Comparison of ENCODE assay signal across 44 mouse cellular contexts in genomic region chr3:54737317-54737716, GRCm38 (mm10). TPM values are rescaled to one million over a fixed set of nuclear protein-coding genes. Genes with fewer than 3 reads are reported as not detected.
"Had no signal": no experiment of that assay in that cellular context is flagged by ENCODE, and none has a peak within 500 bp of the region (broad histone marks: within the 10 kb centered on the region; RNA-seq: fewer than 3 reads in every experiment).

No protein-coding gene starts in this region.

- H3K9me3 ChIP-seq: limb, embryonic 10.5 days; limb, embryonic 12.5 days; limb, embryonic 13.5 days; limb, embryonic 15.5 days; liver, embryonic 12.5 days; liver, embryonic 13.5 days; liver, embryonic 15.5 days; lung, embryonic 15.5 days; megakaryocyte, embryonic 14.5 days; midbrain, embryonic 10.5 days; midbrain, embryonic 12.5 days; midbrain, embryonic 13.5 days; midbrain, embryonic 15.5 days; neural tube, embryonic 12.5 days had no signal

- H3K27ac ChIP-seq: left cerebral cortex, adult 2 months; limb, embryonic 10.5 days; limb, embryonic 12.5 days; limb, embryonic 13.5 days; limb, embryonic 15.5 days; liver, embryonic 12.5 days; liver, embryonic 13.5 days; liver, embryonic 14.5 days; liver, embryonic 15.5 days; lung, embryonic 15.5 days; macrophage; midbrain, embryonic 10.5 days; midbrain, embryonic 12.5 days; midbrain, embryonic 13.5 days; midbrain, embryonic 15.5 days; neural tube, embryonic 12.5 days had no signal

- ATAC-seq: liver, embryonic 12.5 days; liver, postnatal 0 days; midbrain, embryonic 13.5 days; midbrain, embryonic 15.5 days; midbrain, embryonic 16.5 days had no signal

- H3K27me3 ChIP-seq: limb, embryonic 12.5 days; limb, embryonic 13.5 days; limb, embryonic 15.5 days; liver, embryonic 12.5 days; liver, embryonic 13.5 days; liver, embryonic 15.5 days; lung, embryonic 15.5 days; megakaryocyte, embryonic 14.5 days; midbrain, embryonic 12.5 days; midbrain, embryonic 13.5 days; midbrain, embryonic 15.5 days; neural tube, embryonic 12.5 days had no signal

- H3K9ac ChIP-seq: limb, embryonic 12.5 days; limb, embryonic 13.5 days; limb, embryonic 15.5 days; liver, embryonic 12.5 days; liver, embryonic 13.5 days; liver, embryonic 14.5 days; liver, embryonic 15.5 days; liver, postnatal 0 days; lung, embryonic 14.5 days; lung, embryonic 15.5 days; midbrain, embryonic 12.5 days; midbrain, embryonic 13.5 days; midbrain, embryonic 15.5 days; neural tube, embryonic 12.5 days had no signal

- H3K4me2 ChIP-seq: limb, embryonic 12.5 days; limb, embryonic 13.5 days; limb, embryonic 15.5 days; lung, embryonic 14.5 days; lung, embryonic 15.5 days; midbrain, embryonic 11.5 days; midbrain, embryonic 12.5 days; midbrain, embryonic 13.5 days; midbrain, embryonic 15.5 days; neural tube, embryonic 12.5 days had no signal

- H3K4me3 ChIP-seq: left cerebral cortex, adult 2 months; limb, embryonic 10.5 days; limb, embryonic 12.5 days; limb, embryonic 13.5 days; limb, embryonic 15.5 days; liver, embryonic 12.5 days; liver, embryonic 13.5 days; liver, embryonic 15.5 days; megakaryocyte, embryonic 14.5 days; midbrain, embryonic 10.5 days; midbrain, embryonic 12.5 days; midbrain, embryonic 13.5 days; midbrain, embryonic 15.5 days; neural tube, embryonic 12.5 days had no signal

- DNase-seq: left cerebral cortex, postnatal 4 days; liver; liver, embryonic 13.5 days; liver, postnatal 0 days; lung, adult 18-20 months; lung, adult 2 months; lung, embryonic 14.5 days; lung, postnatal 10 days; lung, postnatal 14 days; lung, postnatal 36 days; midbrain, embryonic 14.5 days had no signal

RNA-seq across cellular contexts. Expression of gene Smad9, which starts 18.1 kb away (rescaled TPM):
- total RNA-seq: megakaryocyte progenitor cell, adult 5-6 weeks; megakaryocyte, adult 5-6 weeks; megakaryocyte-erythroid progenitor cell, adult 5-6 weeks; monocyte, adult 5-6 weeks had no signal
- polyA plus RNA-seq: macrophage had no signal

RNA-seq across cellular contexts. Expression of gene Gm21958, which starts 23.2 kb away (rescaled TPM):
- total RNA-seq: left cerebral cortex, adult 2 months; left cerebral cortex, adult 8-10 months; left cerebral cortex, postnatal 10 days; left cerebral cortex, postnatal 14 days; left cerebral cortex, postnatal 25 days; left cerebral cortex, postnatal 36 days; left cerebral cortex, postnatal 4 days; liver, adult 2 months; megakaryocyte progenitor cell, adult 5-6 weeks; megakaryocyte, adult 5-6 weeks; megakaryocyte-erythroid progenitor cell, adult 5-6 weeks; midbrain, postnatal 0 days; monocyte, adult 5-6 weeks had no signal
- polyA plus RNA-seq: limb, embryonic 12.5 days; limb, embryonic 14.5 days; liver, adult 2 months; liver, embryonic 11.5 days; liver, embryonic 12.5 days; liver, embryonic 13.5 days; liver, embryonic 14.5 days; liver, embryonic 16.5 days; liver, postnatal 0 days; lung, adult 2 months; macrophage; midbrain, embryonic 15.5 days; midbrain, postnatal 0 days; myocyte; neural tube, embryonic 12.5 days had no signal
